Mouse (Mus musculus): Measurements from ENCODE around the gene Rdh9.

- TF ChIP-seq CTCF (IDR thresholded peaks at IDR 0.05; ENCODE audit: control insufficient read depth, insufficient read depth, insufficient replicate concordance, low read depth, low read length): no peak
- TF ChIP-seq POLR2A (IDR thresholded peaks at IDR 0.05; ENCODE audit: control insufficient read depth, low read depth, low read length): no peak
Measured at GRCm38 (mm10) chr10:127730285-127730932, 45.8 kb upstream of the Rdh9 start.

Data from testis, adult 2 months (tissue).